In genomic region chr2:170411490-170412168, GRCm38 (mm10) we compare ENCODE assay signal across 8 mouse cellular contexts. TPM values are rescaled to one million over a fixed set of nuclear protein-coding genes. Genes with fewer than 3 reads are reported as not detected.
DNase-seq lines count a peak whose midpoint lies in the region; ATAC-seq and TF ChIP-seq lines count a peak whose summit lies in the region.
"Had no signal": no experiment of that assay in that cellular context is flagged by ENCODE, and none has a peak within 500 bp of the region (broad histone marks: within the 10 kb centered on the region; RNA-seq: fewer than 3 reads in every experiment).

No protein-coding gene starts in this region.

- H3K9ac ChIP-seq in lung, embryonic 16.5 days (ENCODE audit: low read length) = no peak overlapping the region
- H3K9ac ChIP-seq in forebrain, embryonic 13.5 days = peak overlapping the region; percentile 16; the same call in 1 of the 2 replicates

- no peak overlapping the region for H3K27ac ChIP-seq in lung, embryonic 16.5 days (ENCODE audit: low read length)
- H3K27ac ChIP-seq in forebrain, embryonic 13.5 days = no peak overlapping the region
- H3K27ac ChIP-seq in thymus, adult 2 months (ENCODE audit: control insufficient read depth, insufficient read depth, low read length) = no peak overlapping the region

- peaks cover 6% of the 10 kb centered on the region; the same call in 1 of the 2 replicates for H3K27me3 ChIP-seq in lung, embryonic 16.5 days (ENCODE audit: control insufficient read depth, insufficient read depth, low read depth, low read length)
- peaks cover 36% of the 10 kb centered on the region for H3K27me3 ChIP-seq in forebrain, embryonic 13.5 days
- no peaks in the 10 kb centered on the region; the same call in 1 of the 2 replicates for H3K27me3 ChIP-seq in thymus, adult 2 months (ENCODE audit: control insufficient read depth, insufficient read depth, low read length)

- no peak overlapping the region for H3K4me3 ChIP-seq in lung, embryonic 16.5 days (ENCODE audit: low read length)
- peak overlapping the region; percentile 16 for H3K4me3 ChIP-seq in forebrain, embryonic 13.5 days
- no peak overlapping the region for H3K4me3 ChIP-seq in thymus, adult 2 months (ENCODE audit: control insufficient read depth, insufficient read depth, low read length)

- no peaks in the 10 kb centered on the region for H3K9me3 ChIP-seq in lung, embryonic 16.5 days (ENCODE audit: control insufficient read depth, low read length)
- H3K9me3 ChIP-seq in forebrain, embryonic 13.5 days (replicated peaks) = no peaks in the 10 kb centered on the region

- H3K4me2 ChIP-seq in lung, embryonic 16.5 days (ENCODE audit: low read depth, low read length) = peak overlapping the region; percentile 28
- peak overlapping the region; percentile 39 for H3K4me2 ChIP-seq in forebrain, embryonic 13.5 days

- peak; percentile 46 for ATAC-seq in lung, embryonic 16.5 days (ENCODE audit: low read depth)
- ATAC-seq in forebrain, embryonic 13.5 days = no peak
- ATAC-seq in inflammation-experienced regulatory T-cells, adult 6 months = no peak

- no peaks in the 10 kb centered on the region for H3K36me3 ChIP-seq in lung, embryonic 16.5 days (ENCODE audit: control insufficient read depth, insufficient read depth, low read length)
- H3K36me3 ChIP-seq in forebrain, embryonic 13.5 days (ENCODE audit: poor library complexity, severe bottlenecking) = no peaks in the 10 kb centered on the region
- H3K36me3 ChIP-seq in thymus, adult 2 months (ENCODE audit: control insufficient read depth, insufficient read depth, low read length) = no peaks in the 10 kb centered on the region

- 1% methylated on average over 13 of the region's 13 CpGs for WGBS in lung, embryonic 16.5 days
- WGBS in forebrain, embryonic 13.5 days = 15% methylated on average over 13 of the region's 13 CpGs
- WGBS in thymus, adult 2 months = 11% methylated on average over 13 of the region's 13 CpGs

- peaks cover 9% of the 10 kb centered on the region for H3K4me1 ChIP-seq in lung, embryonic 16.5 days (replicated peaks; ENCODE audit: control insufficient read depth, insufficient read depth, low read length)
- peaks cover 13% of the 10 kb centered on the region for H3K4me1 ChIP-seq in forebrain, embryonic 13.5 days
- H3K4me1 ChIP-seq in thymus, adult 2 months (replicated peaks; ENCODE audit: control insufficient read depth, insufficient read depth, low read length) = no peaks in the 10 kb centered on the region

- no peak for TF ChIP-seq CTCF in thymus, adult 2 months (IDR thresholded peaks at IDR 0.05; ENCODE audit: borderline replicate concordance, control insufficient read depth, extremely low read depth, insufficient read depth, low read length, poor library complexity)

- no peak for TF ChIP-seq POLR2A in thymus, adult 2 months (IDR thresholded peaks at IDR 0.05; ENCODE audit: control insufficient read depth, extremely low read depth, insufficient read depth, low read length, poor library complexity)

- DNase-seq in lung, postnatal 36 days = no peak
- DNase-seq in mesoderm, embryonic 11.5 days (ENCODE audit: low read depth, low spot score) = peak; percentile 61
- DNase-seq in natural killer cell, adult 2 months (ENCODE audit: low spot score in 2 of 2) = no peak
- no peak for DNase-seq in thymus, adult 2 months
- DNase-seq: kidney, postnatal 25 days had no signal

RNA-seq across cellular contexts. Expression of gene Bcas1, which starts 16.0 kb away (rescaled TPM):
- 3.7 and 5.4 TPM in 2 replicates for polyA plus RNA-seq in lung, embryonic 16.5 days (2015; fragmentation: Nextera tagmentation; extraction: Ambion mirVana)
- 1.9 and 2.1 TPM in 2 replicates for polyA plus RNA-seq in forebrain, embryonic 13.5 days (2015; fragmentation: Nextera tagmentation; extraction: Ambion mirVana)
- polyA plus RNA-seq in thymus, adult 2 months (2012; rRNA removed) = 0.32 and 0.43 TPM in 2 replicates
- polyA plus RNA-seq in inflammation-experienced regulatory T-cells, adult 6 months (2017; shearing (Covaris generic)) = 1 to 10 TPM; 2.5 to 4.5 (median 3.6) TPM
